Mouse (Mus musculus) liver, embryonic 13.5 days (tissue): Measurements from ENCODE around the gene Btnl10. TPM values are rescaled to one million over a fixed set of nuclear protein-coding genes. Genes with fewer than 3 reads are reported as not detected.
"Not testable (repeated sequence)": the region's sequence is repeated elsewhere in the genome, so short reads cannot be mapped to it uniquely, and the experiment has no call there.

ENCODE experiments used
- ATAC-seq: fragments of 200-750 bp; cut with Nextera tagmentation; 2 replicates; pipeline ENCODE4 v1.8.0; 2017; ENCODE audit warnings: low read depth, mild to moderate bottlenecking, moderate number of reproducible peaks, moderate library complexity
- DNase-seq: peaks from one replicate; pipeline ENCODE4 v3.0.0; 2022
- H3K27ac ChIP-seq: fragments of 300-500 bp; sonication (generic); 2 replicates; pipeline ENCODE4 v1.5.1; 2015; ENCODE audit warnings: moderate library complexity, mild to moderate bottlenecking, inconsistent platforms
- H3K27me3 ChIP-seq: fragments of 300-500 bp; sonication (generic); 2 replicates; pipeline ENCODE4 v1.6.1; 2015; ENCODE audit warnings: mild to moderate bottlenecking, inconsistent platforms
- H3K36me3 ChIP-seq: fragments of 300-500 bp; sonication (generic); 2 replicates; pipeline ENCODE4 v1.6.1; 2015; ENCODE audit warnings: mild to moderate bottlenecking, inconsistent platforms
- H3K4me1 ChIP-seq: fragments of 300-500 bp; sonication (generic); replicated peaks from 2 replicates; pipeline ENCODE4 v1.6.1; 2015; ENCODE audit warnings: inconsistent platforms
- H3K4me2 ChIP-seq: fragments of 300-500 bp; sonication (generic); 2 replicates; pipeline ENCODE4 v1.6.1; 2015; ENCODE audit warnings: inconsistent platforms, mild to moderate bottlenecking, moderate library complexity
- H3K4me3 ChIP-seq: fragments of 300-500 bp; sonication (generic); replicated peaks from 2 replicates; pipeline ENCODE4 v1.5.1; 2015; ENCODE audit warnings: mild to moderate bottlenecking, inconsistent platforms
- H3K9ac ChIP-seq: fragments of 300-500 bp; sonication (generic); 2 replicates; pipeline ENCODE4 v1.6.1; 2015; ENCODE audit warnings: mild to moderate bottlenecking, inconsistent platforms
- H3K9me3 ChIP-seq: fragments of 300-500 bp; sonication (generic); replicated peaks from 2 replicates; pipeline ENCODE4 v1.6.1; 2016; ENCODE audit warnings: inconsistent platforms
- WGBS: fragments of 180-500 bp; shearing (Covaris S2); methylation state at CpG from one replicate; pipeline ENCODE4 v1.1.7; 2015; ENCODE audit not compliant: insufficient replicate concordance; 5-methylcytosine and 5-hydroxymethylcytosine counted together
- polyA plus RNA-seq: library from polyadenylated mRNA; unstranded; fragments of >200 nt; fragmentation: Nextera tagmentation; extraction: Ambion mirVana; gene quantifications from 2 replicates; pipeline ENCODE4 v1.2.1, GENCODE M21; 2015

Btnl10 gene
- polyA plus RNA-seq, 1 experiment from 2014 or later: 11.2 TPM

DNA sequence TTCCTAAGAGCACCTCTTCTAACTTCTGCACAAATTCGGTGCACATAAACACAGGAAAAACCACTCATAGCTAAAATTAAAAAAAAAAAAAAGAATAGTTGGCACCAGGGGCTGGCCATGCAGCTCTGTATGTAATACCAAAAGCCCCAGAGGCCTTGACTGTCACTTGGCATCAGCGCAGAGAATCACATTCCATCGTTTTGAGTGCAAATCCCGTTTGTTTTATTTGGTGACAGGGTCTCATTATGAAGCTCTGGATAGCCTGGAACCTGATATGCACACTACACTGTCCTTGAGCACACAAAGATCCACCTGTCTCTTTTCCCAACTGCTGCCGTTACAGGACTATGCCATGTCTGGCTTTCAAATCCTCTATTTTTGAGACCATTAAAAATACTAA, 33.5 kb downstream of the Btnl10 start:
- Histone ChIP-seq H3K4me3 (no peak overlapping the region), H3K9me3 (no peaks in the 10 kb centered on the region), H3K4me1 (peaks cover 46% of the 10 kb centered on the region), H3K4me2 (no peak overlapping the region), H3K36me3 (no peaks in the 10 kb centered on the region), H3K27me3 (peaks cover 57% of the 10 kb centered on the region), H3K9ac (no peak overlapping the region), H3K27ac (no peak overlapping the region)
- ATAC-seq (no peak), DNase-seq (no peak)
- 78% methylated on average over 5 of the region's 5 CpGs for WGBS

DNA sequence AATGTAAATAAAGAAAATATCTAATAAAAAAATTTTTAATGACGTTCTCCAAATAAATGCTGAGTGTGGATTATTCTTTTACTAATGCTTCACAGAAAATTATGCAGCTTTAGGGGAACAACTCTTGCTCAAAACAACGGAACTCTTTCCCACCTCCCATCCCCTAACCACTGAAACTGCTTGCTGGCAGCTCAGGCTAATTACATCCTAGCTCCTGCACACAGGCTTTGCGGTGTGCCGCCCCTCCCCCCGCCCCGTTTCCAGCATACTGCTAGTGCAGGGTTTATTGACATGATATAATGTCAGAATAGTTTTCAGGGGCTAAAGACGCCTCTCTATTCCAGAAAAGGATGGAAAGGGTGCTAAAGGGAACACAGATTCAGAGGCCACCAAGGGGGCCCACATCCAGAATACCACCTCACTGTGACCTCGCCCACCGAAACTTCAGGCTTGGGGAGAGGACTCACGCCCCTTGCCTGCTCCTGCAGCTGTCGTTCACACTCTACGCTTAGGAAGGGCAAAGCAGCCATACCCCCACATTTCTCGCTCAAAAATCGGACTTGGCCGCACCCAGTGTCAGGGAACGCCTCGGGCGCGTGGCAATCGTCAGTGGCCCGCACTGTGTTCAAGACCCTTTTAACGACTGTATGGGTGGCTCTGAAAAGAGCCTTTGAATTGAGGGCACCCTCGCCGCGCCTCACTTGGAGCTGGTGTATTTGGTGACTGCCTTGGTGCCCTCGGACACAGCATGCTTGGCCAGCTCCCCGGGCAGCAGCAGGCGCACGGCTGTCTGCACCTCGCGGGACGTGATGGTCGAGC, 35.9 kb downstream of the Btnl10 start:
- H3K4me1 ChIP-seq: peaks cover 58% of the 10 kb centered on the region
- peaks cover 34% of the 10 kb centered on the region for H3K27me3 ChIP-seq
- H3K4me2 ChIP-seq: peak overlapping the region; percentile 95
- peaks cover 23% of the 10 kb centered on the region for H3K36me3 ChIP-seq
- peak overlapping the region; percentile 100 for H3K27ac ChIP-seq
- DNase-seq: no peak
- H3K9ac ChIP-seq: peak overlapping the region; percentile 91
- peak; percentile 32 for ATAC-seq
- no peaks in the 10 kb centered on the region for H3K9me3 ChIP-seq
- under 1% methylated on average over 33 of the region's 33 CpGs for WGBS
- H3K4me3 ChIP-seq: peak overlapping the region; percentile 93

DNA sequence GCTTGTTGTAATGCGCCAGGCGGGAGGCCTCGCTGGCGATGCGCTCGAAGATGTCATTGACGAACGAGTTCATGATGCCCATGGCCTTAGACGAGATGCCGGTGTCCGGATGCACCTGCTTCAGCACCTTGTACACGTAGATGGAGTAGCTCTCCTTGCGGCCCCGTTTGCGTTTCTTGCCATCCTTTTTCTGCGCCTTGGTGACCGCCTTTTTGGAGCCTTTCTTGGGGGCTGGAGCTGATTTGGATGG, 36.4 kb downstream of the Btnl10 start:
- peaks cover 29% of the 10 kb centered on the region for H3K27me3 ChIP-seq
- WGBS: under 1% methylated on average over 17 of the region's 17 CpGs
- not testable (repeated sequence) for DNase-seq, ATAC-seq, H3K9me3 ChIP-seq
- peak overlapping the region; percentile 100 for H3K27ac ChIP-seq
- H3K4me2 ChIP-seq: peak overlapping the region; percentile 95
- H3K9ac ChIP-seq: peak overlapping the region; percentile 91
- H3K4me1 ChIP-seq: peaks cover 58% of the 10 kb centered on the region
- H3K4me3 ChIP-seq: peak overlapping the region; percentile 93
- peaks cover 23% of the 10 kb centered on the region for H3K36me3 ChIP-seq

DNA sequence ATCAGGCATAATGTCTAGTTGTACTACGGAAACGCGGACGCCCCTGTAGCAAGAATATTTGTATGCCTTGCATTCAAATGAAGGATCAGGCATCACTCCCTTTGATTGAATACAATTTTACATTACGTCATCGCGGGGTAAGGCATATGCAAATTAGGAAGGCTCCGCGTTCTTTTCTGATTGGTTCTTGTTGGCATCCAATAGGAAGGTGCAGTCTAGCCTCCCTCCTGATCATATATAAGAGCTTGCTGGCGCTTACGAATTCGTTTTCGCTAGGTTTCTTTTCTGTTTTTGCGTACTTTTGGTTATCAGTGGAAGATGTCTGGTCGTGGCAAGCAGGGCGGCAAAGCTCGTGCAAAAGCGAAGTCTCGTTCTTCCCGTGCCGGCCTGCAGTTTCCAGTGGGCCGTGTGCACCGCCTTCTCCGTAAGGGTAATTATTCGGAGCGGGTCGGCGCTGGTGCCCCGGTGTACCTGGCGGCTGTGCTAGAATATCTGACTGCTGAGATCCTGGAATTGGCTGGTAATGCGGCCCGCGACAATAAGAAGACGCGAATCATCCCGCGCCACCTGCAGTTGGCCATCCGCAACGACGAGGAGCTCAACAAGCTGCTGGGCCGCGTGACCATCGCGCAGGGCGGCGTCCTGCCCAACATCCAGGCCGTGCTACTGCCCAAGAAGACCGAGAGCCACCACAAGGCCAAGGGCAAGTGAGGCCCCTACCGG, 36.9 kb downstream of the Btnl10 start, which contains the start of the genes Hist3h2a and Trim17:
Gene Hist3h2a (plus strand): TSS at position 266 of the 723 bp plus-strand sequence.
Gene Trim17 (plus strand): TSS at position 266 of the 723 bp plus-strand sequence.
- Histone ChIP-seq H3K4me3 (peak within 1 kb of the TSS; percentile 93), H3K36me3 (peaks cover 23% of the 10 kb centered on the region), H3K9me3 (no peaks in the 10 kb centered on the region), H3K4me2 (peak within 1 kb of the TSS; percentile 95), H3K4me1 (peaks cover 58% of the 10 kb centered on the region), H3K9ac (peak within 1 kb of the TSS; percentile 99), H3K27ac (peak within 1 kb of the TSS; percentile 100), H3K27me3 (peaks cover 24% of the 10 kb centered on the region)
- peak; percentile 88 for DNase-seq
- ATAC-seq: peak; percentile 85
- WGBS: under 1% methylated on average over 49 of the region's 49 CpGs

DNA sequence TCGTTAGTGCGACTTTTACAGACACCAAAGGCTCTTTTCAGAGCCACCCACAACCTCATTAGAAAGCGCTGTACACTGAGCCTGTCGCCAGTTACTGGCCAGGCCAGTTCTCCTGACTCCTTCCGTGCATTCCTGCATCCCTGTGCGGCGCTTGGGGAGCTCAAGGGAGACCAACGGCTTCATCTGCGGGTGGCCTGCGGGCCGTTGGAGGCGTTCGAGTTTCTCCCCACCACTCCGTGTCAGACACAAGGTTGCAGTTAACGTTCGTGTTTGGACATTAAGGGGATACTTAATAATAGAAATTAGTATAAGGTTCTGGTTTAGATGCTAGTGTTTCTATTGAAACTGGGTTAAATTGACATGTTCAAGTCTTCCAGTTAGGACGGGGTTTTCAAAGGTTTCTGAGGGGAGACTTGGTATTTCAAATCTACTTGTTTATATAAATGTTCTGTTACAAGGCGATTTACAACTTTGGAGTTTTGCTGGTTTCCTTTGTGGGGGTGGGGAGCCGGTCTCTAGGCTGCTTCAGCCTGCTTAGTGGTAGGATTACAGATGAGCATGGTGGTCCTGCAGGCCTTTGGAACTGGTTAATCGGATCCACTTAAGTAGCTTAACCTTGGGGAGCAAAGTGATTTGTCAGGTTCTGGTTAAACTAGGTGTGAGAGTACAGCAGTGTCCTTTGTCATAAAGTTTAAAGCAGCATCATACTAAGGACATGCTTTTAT, 37.6 kb downstream of the Btnl10 start:
- Histone ChIP-seq H3K9ac (peak overlapping the region; percentile 99), H3K27me3 (peaks cover 17% of the 10 kb centered on the region), H3K4me3 (peak overlapping the region; percentile 93), H3K4me1 (peaks cover 55% of the 10 kb centered on the region), H3K36me3 (peaks cover 23% of the 10 kb centered on the region), H3K9me3 (no peaks in the 10 kb centered on the region), H3K27ac (peak overlapping the region; percentile 100), H3K4me2 (peak overlapping the region; percentile 95)
- ATAC-seq (peak; percentile 16), DNase-seq (no peak)
- WGBS: under 1% methylated on average over 20 of the region's 20 CpGs

DNA sequence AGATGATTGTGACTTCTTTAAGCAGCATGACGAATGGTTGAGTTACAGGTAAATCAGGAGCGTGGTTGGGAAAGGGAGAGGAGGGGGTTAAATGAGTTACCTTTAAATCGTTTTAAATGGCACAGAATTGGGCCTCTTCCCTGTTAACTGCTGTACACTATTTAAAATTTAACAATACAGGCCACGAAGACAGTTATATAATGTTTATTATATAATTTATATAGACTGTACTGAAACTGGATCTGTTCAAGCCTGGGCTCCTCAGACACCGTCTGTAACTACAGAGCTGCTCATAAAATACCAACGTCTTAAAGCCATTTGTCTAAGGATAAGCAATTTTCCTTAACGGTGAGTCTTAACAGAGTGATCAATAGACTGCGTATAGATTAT, 38.2 kb downstream of the Btnl10 start:
- Histone ChIP-seq H3K36me3 (peaks cover 23% of the 10 kb centered on the region), H3K27me3 (peaks cover 12% of the 10 kb centered on the region), H3K4me1 (peaks cover 55% of the 10 kb centered on the region), H3K9ac (peak overlapping the region; percentile 99), H3K9me3 (no peaks in the 10 kb centered on the region), H3K4me3 (peak overlapping the region; percentile 93), H3K27ac (peak overlapping the region; percentile 100), H3K4me2 (peak overlapping the region; percentile 95)
- ATAC-seq: no peak
- WGBS: 35% methylated on average over 8 of the region's 8 CpGs
- no peak for DNase-seq

DNA sequence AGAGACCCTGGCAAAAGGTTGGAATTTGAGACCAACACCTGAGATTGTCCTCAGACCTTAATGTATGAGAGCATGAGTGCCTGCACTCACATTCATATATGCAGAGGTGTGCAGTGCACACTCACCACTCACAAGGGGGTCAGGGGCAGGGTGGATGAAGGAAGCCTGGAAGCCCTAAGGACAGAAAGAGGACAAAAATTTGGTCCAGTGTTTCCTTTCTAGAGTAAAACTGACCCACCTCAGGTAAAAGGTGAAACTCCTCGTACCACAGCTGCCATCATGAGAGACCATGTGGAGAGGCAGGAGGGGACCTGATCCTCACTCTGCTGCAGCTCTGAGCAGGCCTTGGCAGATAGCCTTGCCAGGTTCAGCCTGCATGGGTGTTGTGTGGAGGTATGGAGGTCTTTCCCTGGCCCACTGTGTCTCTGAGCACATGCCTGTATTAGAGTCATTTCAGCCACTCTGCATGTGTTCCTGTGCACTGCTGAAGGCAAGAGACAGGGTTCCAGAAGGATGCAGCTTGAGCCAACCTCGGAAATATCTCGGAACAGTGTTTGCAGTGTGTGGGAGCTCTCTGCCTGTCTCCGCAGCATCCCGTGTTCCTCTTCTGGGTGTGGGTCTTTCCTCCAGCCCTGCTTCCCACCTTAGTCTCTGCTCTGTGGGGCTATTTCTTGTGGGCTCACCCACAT, 39.7 kb downstream of the Btnl10 start:
- no peak for ATAC-seq
- Histone ChIP-seq H3K9me3 (peaks cover 10% of the 10 kb centered on the region), H3K9ac (peak overlapping the region; percentile 99), H3K36me3 (peaks cover 23% of the 10 kb centered on the region), H3K27me3 (peaks cover 16% of the 10 kb centered on the region), H3K27ac (peak overlapping the region; percentile 100), H3K4me1 (peaks cover 60% of the 10 kb centered on the region), H3K4me2 (peak overlapping the region; percentile 95), H3K4me3 (peak overlapping the region; percentile 93)
- no peak for DNase-seq
- 78% methylated on average over 5 of the region's 5 CpGs for WGBS

DNA sequence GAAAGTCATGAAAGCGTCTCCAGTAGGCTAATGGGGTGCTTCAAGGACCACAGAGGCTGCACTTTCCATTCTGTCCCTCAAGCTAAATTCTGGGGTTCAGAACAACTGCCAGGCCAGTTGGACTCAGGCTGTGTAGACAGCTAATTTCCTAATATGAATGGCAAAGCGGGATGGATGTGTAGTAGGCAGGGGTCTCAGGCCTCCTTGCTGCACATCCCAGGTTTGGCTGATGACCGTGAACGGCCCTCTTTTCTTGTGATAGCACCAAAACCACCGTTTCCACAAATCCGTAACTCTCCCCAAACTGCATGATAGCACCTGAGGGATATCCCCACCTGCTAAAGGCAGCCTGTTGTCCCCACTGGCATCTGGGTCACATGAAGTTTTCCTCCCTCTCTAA, 40.8 kb downstream of the Btnl10 start:
- DNase-seq (no peak), ATAC-seq (no peak)
- 78% methylated on average over 6 of the region's 6 CpGs for WGBS
- Histone ChIP-seq H3K9me3 (peaks cover 10% of the 10 kb centered on the region), H3K4me3 (peak overlapping the region; percentile 93), H3K4me2 (peak overlapping the region; percentile 95), H3K4me1 (peaks cover 56% of the 10 kb centered on the region), H3K9ac (peak overlapping the region; percentile 99; the same call in 1 of the 2 replicates), H3K27me3 (peaks cover 27% of the 10 kb centered on the region), H3K36me3 (peaks cover 23% of the 10 kb centered on the region), H3K27ac (peak overlapping the region; percentile 100)

DNA sequence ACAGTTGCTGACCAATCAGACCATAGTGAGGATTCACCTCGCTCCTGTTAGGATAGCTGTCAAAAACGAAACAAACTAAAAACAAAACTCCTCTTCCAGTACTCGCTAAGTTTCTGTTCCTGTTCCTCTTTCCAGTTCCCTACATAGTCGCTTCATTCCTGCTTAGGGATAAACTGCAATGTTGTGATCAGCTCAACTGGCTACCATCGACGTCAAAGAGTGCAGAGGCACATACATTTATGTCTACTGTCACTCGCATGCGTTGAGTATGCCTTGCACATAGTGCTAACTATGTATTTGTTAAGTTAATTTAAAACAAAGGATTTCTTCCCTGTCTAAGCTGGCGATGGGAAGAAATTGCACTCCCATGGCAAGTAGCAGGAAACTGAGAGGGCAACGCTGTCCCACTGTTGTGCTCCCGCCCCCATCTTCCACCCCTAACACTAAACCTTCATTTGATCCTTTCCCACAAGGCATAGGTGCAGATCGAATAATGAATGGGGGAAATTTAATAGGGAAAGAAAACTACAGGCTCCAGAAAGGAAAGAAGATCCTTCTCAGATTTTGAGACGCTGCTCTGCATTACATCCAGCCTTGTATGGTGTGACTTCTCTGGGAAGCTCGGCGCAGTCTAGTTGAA, 41.6 kb downstream of the Btnl10 start:
- H3K4me3 ChIP-seq: peak overlapping the region; percentile 93
- H3K9ac ChIP-seq: peak overlapping the region; percentile 99
- ATAC-seq (no peak), DNase-seq (no peak)
- peaks cover 10% of the 10 kb centered on the region for H3K9me3 ChIP-seq
- peaks cover 57% of the 10 kb centered on the region for H3K4me1 ChIP-seq
- H3K27me3 ChIP-seq: peaks cover 35% of the 10 kb centered on the region
- peaks cover 23% of the 10 kb centered on the region for H3K36me3 ChIP-seq
- peak overlapping the region; percentile 100 for H3K27ac ChIP-seq
- peak overlapping the region; percentile 95 for H3K4me2 ChIP-seq
- WGBS: 14% methylated on average over 15 of the region's 15 CpGs

DNA sequence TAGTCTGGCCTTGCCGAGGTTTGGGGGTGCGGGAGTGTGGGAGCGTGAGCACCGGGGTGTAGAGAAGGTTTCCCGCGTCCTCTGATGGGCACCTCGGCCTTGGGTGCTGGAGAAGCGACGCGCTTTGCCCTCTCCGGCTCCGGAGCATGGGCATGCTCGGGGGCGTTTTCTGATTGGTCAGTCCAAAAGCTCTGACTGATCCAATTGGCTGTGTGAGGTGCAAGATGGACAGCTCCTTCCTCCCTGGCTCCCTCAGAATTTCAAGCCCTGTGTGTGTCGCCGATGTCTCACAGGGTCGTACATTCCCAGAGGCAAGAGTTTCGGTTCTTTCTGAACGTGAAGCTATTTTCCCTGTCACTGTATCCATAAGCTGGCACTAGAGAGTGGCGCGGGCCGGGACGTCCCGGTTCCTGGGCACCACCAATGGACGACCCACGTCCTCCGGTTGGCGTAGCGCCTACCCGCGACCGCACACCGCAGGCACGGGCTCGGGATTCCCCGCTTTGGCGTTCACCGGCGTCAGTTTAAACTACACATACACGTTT, 42.3 kb downstream of the Btnl10 start:
- 3% methylated on average over 40 of the region's 40 CpGs for WGBS
- Histone ChIP-seq H3K4me1 (peaks cover 62% of the 10 kb centered on the region), H3K27me3 (peaks cover 35% of the 10 kb centered on the region), H3K27ac (peak overlapping the region; percentile 100), H3K9me3 (peaks cover 10% of the 10 kb centered on the region), H3K36me3 (peaks cover 23% of the 10 kb centered on the region), H3K4me3 (peak overlapping the region; percentile 93), H3K9ac (peak overlapping the region; percentile 99), H3K4me2 (peak overlapping the region; percentile 95)
- ATAC-seq (peak; percentile 90), DNase-seq (peak; percentile 85)
